Mouse (Mus musculus): ENCODE results near the gene Jade1. TPM values are rescaled to one million over a fixed set of nuclear protein-coding genes. Genes with fewer than 3 reads are reported as not detected.

Jade1 gene
- total RNA-seq, 1 experiment from 2014 or later = 56.5 TPM

DNA sequence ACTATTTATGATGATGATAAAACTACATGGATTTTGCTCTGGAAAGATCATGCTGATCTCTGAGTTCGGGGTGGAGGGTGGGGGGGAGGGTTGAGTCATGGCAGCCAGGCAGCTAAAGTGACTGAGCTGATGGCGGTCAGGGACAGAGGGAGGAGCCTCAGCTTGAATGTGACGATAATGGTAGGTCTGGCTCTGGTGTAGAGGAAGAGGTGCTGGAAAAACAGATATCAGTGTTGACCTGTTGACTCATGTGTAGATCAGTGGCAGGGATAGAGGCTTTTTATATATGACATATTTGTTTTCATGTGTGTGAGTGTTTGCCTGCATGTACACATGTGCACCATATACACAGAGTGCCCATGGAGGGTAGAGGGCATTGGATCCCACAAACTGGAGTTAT lies 3.9 kb upstream of the Jade1 start:
- DNase-seq = peak; percentile 15

DNA sequence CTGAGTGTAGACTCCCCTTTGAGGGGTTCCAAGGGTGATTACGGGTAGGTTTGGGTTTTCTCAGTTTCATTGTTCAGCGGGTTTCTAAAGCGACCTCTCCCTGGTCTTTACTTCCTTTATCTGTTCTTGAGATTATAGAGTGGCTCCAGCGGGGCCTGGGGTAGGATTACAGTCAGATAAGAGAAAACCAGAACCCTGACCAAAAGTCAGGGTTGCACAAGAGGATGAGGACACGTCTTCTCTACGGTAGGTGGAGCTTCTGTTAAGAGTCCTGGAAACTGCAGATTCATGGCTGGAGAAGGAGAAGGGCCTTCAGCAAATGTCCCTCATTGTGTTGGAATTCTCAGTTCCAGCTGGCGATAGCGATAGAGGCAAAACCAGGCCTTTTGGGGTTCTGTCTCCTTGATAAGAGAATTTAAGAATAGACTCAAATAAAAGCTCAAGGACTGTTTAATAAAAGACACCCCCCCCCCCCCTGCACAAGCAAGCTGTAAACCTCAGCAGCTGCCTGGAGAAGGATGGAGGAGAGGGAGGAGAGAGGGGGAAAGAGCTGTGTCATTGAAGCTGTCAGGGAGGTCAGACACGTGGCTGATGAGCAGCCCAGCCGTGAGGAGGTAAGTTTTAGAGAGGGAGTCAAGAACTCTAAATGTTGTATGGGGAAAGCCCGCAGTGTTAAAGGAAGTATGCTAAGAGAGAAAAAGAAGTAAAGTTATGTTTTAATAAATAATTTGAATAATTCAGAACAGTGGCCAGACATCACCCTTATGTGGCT lies 2.6 kb upstream of the Jade1 start:
- no peak for DNase-seq

GRCm38 (mm10) chr3:41553681-41554080 lies 1.9 kb upstream of the Jade1 start:
- no peak for DNase-seq

- no peak for DNase-seq
These were observed 753 bp upstream of the Jade1 start for GRCm38 (mm10) chr3:41554480-41555475.

DNA sequence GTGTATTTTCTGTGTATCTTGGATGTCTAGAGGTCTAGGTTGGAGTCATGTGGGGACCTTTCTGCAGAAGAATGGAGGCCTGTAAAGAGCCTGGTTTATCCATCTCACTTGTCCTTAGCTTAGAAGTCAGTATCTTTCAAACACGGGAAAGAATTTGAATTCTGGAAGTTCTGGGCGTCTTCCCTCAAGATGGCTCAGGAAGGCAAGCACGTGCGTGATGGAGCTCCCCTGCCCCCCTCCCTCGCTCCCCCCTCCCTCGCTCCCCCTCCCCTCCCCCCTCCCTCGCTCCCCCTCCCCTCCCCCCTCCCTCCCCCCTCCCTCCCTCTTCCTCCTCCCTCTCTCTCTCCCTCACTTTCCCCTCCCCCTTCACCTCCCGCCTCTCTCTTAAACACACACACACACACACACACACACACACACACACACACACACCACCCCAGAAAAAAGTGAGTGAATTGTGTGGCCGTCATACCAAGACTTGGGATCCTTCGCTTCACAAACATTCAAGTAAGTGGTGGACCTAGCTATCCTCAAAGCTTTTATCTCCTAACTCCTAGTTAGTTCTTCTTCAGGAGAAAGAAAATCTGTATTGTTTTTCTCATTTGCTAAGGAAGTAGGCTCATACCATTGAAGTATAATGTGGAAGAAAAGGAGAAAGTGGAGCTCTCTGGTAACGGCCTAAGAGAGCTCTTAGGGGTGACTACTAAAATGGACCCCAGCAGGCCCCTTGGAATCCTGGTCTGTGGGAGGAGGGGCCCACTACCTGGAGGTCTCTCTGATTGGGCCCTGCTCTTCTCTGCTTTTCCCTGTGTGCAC lies 1.1 kb downstream of the Jade1 start:
- no peak for DNase-seq

GRCm38 (mm10) chr3:41557267-41557995 lies 1.9 kb downstream of the Jade1 start:
- no peak for DNase-seq

DNA sequence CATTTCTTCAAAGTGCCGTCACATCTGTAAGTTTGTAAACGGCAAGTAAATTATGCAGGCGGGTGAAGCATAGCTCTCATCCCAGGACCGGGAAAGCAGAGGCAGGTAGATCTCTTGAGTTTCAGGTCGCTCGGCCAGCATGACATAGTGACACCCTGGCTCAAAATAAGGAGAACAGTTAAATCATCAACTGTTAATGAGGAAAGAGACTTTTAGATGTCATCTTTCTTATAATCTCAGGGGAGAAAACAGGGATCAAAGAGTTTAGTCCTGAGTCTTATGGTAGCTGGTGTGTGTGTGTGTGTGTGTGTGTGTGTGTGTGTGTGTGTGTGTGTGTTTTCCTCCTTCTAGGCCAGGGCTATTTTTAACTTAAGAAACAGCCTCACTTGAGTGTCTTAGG lies 5.0 kb downstream of the Jade1 start:
- DNase-seq = no peak

- no peak for DNase-seq
These were observed 6.3 kb downstream of the Jade1 start for GRCm38 (mm10) chr3:41561787-41562186.

DNA sequence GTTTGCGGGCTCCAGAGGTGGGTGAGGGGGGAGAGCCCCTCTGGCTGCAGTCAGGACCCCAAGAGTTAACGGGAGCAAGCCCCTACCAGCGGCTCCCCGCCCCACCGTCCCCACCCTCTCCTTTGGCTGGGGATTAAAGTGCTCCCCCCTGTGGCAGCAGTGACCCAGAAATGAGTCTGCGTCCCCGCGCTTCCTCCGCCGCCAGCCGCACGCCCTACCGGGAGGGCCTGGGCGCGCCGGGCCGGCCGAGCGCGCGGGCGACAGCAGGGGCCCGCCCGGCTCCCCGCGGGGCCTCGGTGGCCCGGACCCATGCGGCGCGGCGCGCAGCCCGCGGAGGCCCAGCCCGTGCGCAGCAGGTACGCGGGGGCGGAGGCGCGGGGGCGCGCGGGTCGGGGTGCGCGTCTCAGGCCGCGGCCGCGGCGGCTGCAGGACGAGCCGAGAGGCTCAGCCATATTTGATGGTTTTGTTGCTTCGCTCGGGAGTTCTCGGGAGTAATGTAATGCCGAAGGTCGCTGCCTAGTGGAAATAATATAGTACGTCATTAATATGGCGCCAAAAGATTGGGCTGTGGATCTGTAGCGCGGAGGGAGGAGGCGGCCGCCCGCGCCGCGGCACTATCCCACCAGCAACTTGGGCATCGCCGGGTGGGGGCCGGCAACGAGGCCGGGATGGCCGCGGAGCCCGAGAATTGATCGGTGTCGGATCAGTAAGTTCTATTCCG lies 7.8 kb downstream of the Jade1 start:
- DNase-seq = peak; percentile 86

DNA sequence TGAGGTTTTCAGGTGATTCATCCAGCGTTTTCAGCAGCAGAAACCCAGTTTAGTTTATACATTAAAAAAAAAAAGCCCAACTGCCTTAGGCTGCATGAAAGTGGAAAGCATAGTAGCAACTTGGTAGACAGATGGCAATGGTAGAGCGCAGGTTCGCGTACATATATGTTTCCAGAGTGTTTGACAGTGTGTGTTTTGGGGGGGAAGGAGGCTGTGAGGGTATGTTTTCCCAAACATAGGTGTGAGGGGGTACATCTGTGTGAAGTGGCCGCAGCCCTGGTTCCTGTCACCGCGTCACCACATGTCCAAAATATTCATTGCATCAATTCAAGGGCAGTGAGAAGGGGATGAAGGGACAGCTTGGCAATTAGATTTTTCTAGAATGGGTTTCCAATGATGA lies 8.5 kb downstream of the Jade1 start:
- no peak for DNase-seq

DNA sequence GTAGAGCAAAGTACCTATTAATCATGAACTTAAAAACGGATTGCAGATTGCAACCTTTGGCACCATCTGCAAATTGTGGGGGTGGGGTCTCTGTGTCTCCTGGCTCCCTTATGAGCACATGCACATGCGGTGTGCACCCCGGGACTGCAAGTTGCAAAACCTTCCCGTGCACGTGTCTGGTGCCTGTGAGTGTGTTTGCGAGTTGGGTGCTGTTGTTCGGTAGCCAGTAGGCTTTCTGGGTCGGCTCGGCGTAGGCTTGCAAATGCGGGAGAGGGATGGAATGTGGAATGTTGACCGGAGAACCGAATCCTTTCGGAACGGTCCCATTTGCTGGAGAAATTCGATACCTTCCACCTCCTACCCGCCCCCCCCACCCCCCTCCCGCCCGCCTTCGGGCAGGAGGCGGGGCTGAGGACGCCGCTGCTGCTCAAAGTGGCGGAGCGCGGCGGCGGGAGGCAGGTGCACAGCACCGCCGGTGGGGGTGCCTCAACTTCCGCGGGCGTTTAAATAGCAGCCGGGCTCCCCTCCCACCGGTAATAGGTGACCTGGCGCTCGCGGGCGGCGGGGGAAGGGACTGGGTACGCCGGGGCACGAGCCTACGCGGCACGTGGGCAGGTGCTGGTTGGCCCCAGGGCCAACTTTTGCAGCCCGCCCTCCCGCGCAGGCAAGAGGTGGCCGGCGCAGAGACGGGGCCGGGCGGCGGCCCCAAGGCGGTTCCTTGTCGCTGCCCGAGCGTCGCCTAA lies 9.1 kb downstream of the Jade1 start:
- DNase-seq = peak; percentile 76

DNA sequence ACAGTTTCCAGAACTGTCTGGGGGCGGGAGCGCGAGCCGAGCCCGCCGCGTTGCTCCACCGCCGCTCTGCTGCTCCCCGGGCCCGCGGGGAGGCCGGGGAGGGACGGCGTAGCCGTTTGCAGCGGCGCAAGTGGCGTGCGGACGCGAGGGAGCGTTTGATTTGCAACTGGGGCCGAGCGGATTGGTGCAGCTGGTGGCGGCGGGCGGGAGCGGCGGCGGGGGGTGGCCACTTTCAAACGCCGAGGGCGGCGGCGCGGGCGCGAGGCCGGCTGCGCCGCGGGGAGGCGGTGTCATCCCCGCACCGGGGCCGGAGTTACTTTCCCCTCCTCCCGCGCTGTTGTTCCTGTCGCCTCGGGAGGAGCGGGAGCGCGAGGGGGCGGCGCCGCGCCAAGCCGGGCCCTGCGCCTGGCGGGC lies 9.9 kb downstream of the Jade1 start:
- peak; percentile 88 for DNase-seq

DNA sequence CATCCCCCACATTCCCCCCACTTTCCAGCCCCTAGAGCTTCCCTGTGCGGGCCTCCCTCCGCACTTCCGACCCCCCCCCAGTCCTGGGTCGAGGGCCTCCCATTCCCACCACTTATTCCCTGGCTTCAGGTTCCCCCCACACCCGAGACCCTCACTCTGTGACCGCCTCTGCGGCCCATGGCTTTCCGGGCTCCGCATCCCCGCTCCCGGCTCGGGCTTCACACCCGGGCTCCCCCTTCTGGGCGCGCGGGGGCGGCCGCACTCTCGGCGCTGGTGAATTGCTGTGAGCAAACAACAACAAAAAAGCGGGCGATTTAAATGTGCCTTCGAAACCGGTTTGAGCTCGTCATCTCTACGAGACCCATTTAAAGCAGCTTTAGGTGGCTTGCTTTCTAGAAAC lies 10.4 kb downstream of the Jade1 start:
- peak; percentile 86 for DNase-seq

GRCm38 (mm10) chr3:41569943-41570342 lies 14.4 kb downstream of the Jade1 start:
- no peak for DNase-seq

DNA sequence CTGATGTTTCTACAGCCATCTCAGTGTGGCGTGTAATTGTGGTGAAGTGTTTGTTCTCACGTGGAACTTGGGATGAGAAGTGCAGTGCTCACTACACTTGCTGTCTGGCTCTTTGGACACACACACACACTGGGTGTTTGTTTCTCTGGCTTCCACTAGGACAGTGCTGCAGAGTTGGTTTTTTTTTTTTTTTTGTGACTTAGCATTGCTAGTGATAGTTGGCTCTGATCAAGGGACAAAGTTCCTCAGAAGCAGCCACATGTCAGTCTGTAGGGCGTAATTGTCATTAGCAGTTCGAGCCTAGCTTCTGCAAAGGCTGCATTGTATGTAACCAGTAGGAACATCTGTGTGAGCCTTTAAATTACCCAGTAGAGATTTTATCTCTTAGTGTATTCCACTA lies 16.6 kb downstream of the Jade1 start:
- no peak for DNase-seq

DNA sequence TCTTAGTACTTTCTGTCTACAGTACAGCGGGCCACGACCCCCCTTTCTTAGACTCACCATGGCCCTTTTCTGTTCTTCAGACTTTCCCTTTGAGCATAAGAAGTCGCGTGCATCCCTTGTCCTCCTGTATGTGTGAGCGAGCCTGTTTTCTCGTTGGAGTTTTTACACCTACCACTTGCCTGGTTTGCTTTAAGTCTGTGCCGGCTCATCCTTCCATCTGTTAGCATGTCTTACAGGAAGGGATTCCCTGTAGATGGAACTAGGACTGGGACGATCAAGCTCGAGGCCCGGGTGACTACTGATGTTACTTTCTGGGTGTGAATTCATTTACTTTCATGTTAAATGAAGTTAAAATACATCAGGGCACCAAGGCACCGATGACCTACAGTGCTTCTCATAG lies 17.4 kb downstream of the Jade1 start:
- no peak for DNase-seq

- DNase-seq = no peak
These were observed 18.7 kb downstream of the Jade1 start for GRCm38 (mm10) chr3:41574208-41574607.

- DNase-seq = no peak
These were observed 19.3 kb downstream of the Jade1 start for GRCm38 (mm10) chr3:41574720-41575435.

DNA sequence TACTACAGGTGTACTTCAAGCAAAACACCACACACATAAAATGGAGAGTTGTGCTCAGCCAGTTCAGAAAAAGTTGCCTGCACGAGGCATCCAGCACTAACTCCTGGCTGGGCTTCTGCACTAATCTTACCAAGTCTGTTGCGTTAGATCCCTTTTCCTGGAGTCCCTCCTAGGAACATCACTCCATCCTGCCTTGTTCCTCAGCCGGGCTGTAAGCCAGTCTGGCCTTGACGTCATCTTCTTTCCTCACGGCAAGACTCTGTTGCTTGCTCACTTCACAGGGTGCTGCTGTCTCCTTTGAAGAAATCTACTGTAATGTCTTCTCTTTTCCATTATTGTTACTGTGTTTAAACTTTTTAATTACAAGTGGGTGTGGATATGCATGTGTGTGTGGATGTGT lies 20.4 kb downstream of the Jade1 start:
- DNase-seq = no peak

- no peak for DNase-seq
These were observed 21.7 kb downstream of the Jade1 start for GRCm38 (mm10) chr3:41577240-41577639.

Measured in adrenal gland, postnatal 25 days (tissue).